Mouse (Mus musculus): ENCODE measurements at regions not wholly inside any gene's neighbourhood (a gene's known extent, or its start where the extent isn't known, plus 50 kb on each side); places are given as distances from the start of the nearest gene placed in this dataset.

GRCm38 (mm10) chr12:27500516-27500915 lies 158.1 kb upstream of the Sox11 start:
- no peak for DNase-seq (ENCODE audit: low read depth, low spot score)

GRCm38 (mm10) chr12:27499276-27499675 lies 156.9 kb upstream of the Sox11 start:
- DNase-seq (ENCODE audit: low read depth, low spot score): no peak

GRCm38 (mm10) chr12:27496826-27497557 lies 154.6 kb upstream of the Sox11 start:
- no peak for DNase-seq (ENCODE audit: low read depth, low spot score)

- DNase-seq (ENCODE audit: low read depth, low spot score): no peak
Measured at GRCm38 (mm10) chr12:27492270-27492669, 149.9 kb upstream of the Sox11 start.

GRCm38 (mm10) chr12:27481230-27481629 lies 138.9 kb upstream of the Sox11 start:
- no peak for DNase-seq (ENCODE audit: low read depth, low spot score)

GRCm38 (mm10) chr12:27479601-27480001 lies 137.2 kb upstream of the Sox11 start:
- DNase-seq (ENCODE audit: low read depth, low spot score): no peak

- DNase-seq (ENCODE audit: low read depth, low spot score): no peak
Measured at GRCm38 (mm10) chr12:27474631-27475030, 132.3 kb upstream of the Sox11 start.

GRCm38 (mm10) chr12:27471557-27471956 lies 129.2 kb upstream of the Sox11 start:
- no peak for DNase-seq (ENCODE audit: low read depth, low spot score)

- no peak for DNase-seq (ENCODE audit: low read depth, low spot score)
Measured at GRCm38 (mm10) chr12:27470346-27470745, 128.0 kb upstream of the Sox11 start.

- no peak for DNase-seq (ENCODE audit: low read depth, low spot score)
Measured at GRCm38 (mm10) chr12:27468782-27469181, 126.4 kb upstream of the Sox11 start.

- no peak for DNase-seq (ENCODE audit: low read depth, low spot score)
Measured at GRCm38 (mm10) chr12:27468141-27468540, 125.8 kb upstream of the Sox11 start.

- DNase-seq (ENCODE audit: low read depth, low spot score): no peak
Measured at GRCm38 (mm10) chr12:27465499-27466150, 123.3 kb upstream of the Sox11 start.

- DNase-seq (ENCODE audit: low read depth, low spot score): no peak
Measured at GRCm38 (mm10) chr12:27458674-27459073, 116.3 kb upstream of the Sox11 start.

- no peak for DNase-seq (ENCODE audit: low read depth, low spot score)
Measured at GRCm38 (mm10) chr12:27437661-27438345, 95.4 kb upstream of the Sox11 start.

- no peak for DNase-seq (ENCODE audit: low read depth, low spot score)
Measured at GRCm38 (mm10) chr12:27431338-27431737, 89.0 kb upstream of the Sox11 start.

- DNase-seq (ENCODE audit: low read depth, low spot score): no peak
Measured at GRCm38 (mm10) chr12:27417387-27418009, 75.1 kb upstream of the Sox11 start.

GRCm38 (mm10) chr12:27410555-27410954 lies 68.2 kb upstream of the Sox11 start:
- DNase-seq (ENCODE audit: low read depth, low spot score): no peak

- DNase-seq (ENCODE audit: low read depth, low spot score): no peak
Measured at GRCm38 (mm10) chr12:27408440-27408839, 66.1 kb upstream of the Sox11 start.

- DNase-seq (ENCODE audit: low read depth, low spot score): no peak
Measured at GRCm38 (mm10) chr12:27399392-27399791, 57.0 kb upstream of the Sox11 start.
